Mouse (Mus musculus) liver, postnatal 0 days (tissue): Measurements from ENCODE around the gene Eef1g.
A peak's percentile ranks its signal among the peaks of the same experiment; 100 is the strongest.

Experiments
- CTCF ChIP-seq: sonication (generic); IDR thresholded peaks from 2 replicates; pipeline ENCODE4 v1.5.1; 2016; ENCODE audit warnings: antibody characterized with exemption, low read depth
- EP300 ChIP-seq: IDR thresholded peaks from 2 replicates; pipeline ENCODE4 v1.6.1; 2016; ENCODE audit warnings: antibody characterized with exemption, low read depth, mild to moderate bottlenecking

DNA sequence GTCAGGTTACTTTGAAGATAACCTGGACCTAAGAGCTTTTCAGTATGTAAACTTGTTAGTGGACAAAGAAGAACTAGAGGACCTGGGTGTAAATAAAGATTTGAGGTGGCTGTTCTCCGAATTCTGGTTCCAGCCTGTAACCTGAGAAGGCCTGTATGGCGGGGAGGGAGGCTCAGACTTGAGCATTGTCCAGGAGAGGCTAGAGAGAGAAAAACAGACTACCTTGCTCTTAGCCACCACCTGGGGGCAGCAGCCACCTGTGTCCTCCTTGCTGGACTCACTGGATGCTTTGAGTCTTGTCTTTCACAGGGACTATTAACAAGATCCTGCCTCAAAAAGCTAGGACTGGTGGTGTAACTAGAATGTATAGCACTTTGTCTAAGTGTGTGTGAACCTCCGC lies 9.7 kb downstream of the Eef1g start:
- no peak for TF ChIP-seq EP300
- peak; percentile 85 for TF ChIP-seq CTCF
